Mouse (Mus musculus) C2C12 (cell line): ENCODE data around the gene Lix1. TPM values are rescaled to one million over a fixed set of nuclear protein-coding genes. Genes with fewer than 3 reads are reported as not detected.
A peak's percentile ranks its signal among the peaks of the same experiment; 100 is the strongest.

ENCODE experiments used
- H3K27me3 ChIP-seq: one replicate; pipeline ENCODE4 v1.6.1; 2011; ENCODE audit not compliant: control insufficient read depth, insufficient read depth, insufficient read length
- H3K36me3 ChIP-seq: one replicate; pipeline ENCODE4 v1.6.1; 2011; ENCODE audit not compliant: control insufficient read depth, insufficient read depth
- H3K4me3 ChIP-seq: one replicate; pipeline ENCODE4 v1.5.1; 2011; ENCODE audit warnings: mild to moderate bottlenecking, control low read depth; ENCODE audit not compliant: poor library complexity, insufficient read depth, severe bottlenecking
- H3K79me2 ChIP-seq: one replicate; pipeline ENCODE4 v1.6.1; 2011; ENCODE audit not compliant: control insufficient read depth, insufficient read depth
- H3K79me3 ChIP-seq: one replicate; pipeline ENCODE4 v1.6.1; 2011; ENCODE audit warnings: low read depth, control low read depth
- H3ac ChIP-seq: one replicate; pipeline ENCODE3; 2011; ENCODE audit warnings: low read depth; ENCODE audit not compliant: control insufficient read depth, insufficient read length
- CEBPB ChIP-seq: IDR thresholded peaks from one replicate; pipeline ENCODE4 v1.6.1; 2011; ENCODE audit warnings: low read depth, mild to moderate bottlenecking, control low read depth, moderate library complexity
- CTCF ChIP-seq: IDR thresholded peaks from one replicate; pipeline ENCODE4 v1.5.1; 2011; ENCODE audit not compliant: control insufficient read depth, insufficient read depth, insufficient read length
- FOSL1 ChIP-seq: IDR thresholded peaks from one replicate; pipeline ENCODE4 v1.8.0; 2011; ENCODE audit warnings: mild to moderate bottlenecking, low read length; ENCODE audit not compliant: poor library complexity, insufficient read depth, severe bottlenecking
- MAX ChIP-seq: IDR thresholded peaks from one replicate; pipeline ENCODE4 v1.6.1; 2011; ENCODE audit warnings: mild to moderate bottlenecking, control low read depth
- MYOD1 ChIP-seq: IDR thresholded peaks from one replicate; pipeline ENCODE4 v1.6.1; 2011; ENCODE audit warnings: low read depth; ENCODE audit not compliant: control insufficient read depth, insufficient read length
- MYOG ChIP-seq: IDR thresholded peaks from one replicate; pipeline ENCODE4 v1.6.1; 2011; ENCODE audit not compliant: control insufficient read depth, insufficient read length; ENCODE audit errors: extremely low read depth
- USF1 ChIP-seq: IDR thresholded peaks from one replicate; pipeline ENCODE4 v1.6.1; 2011; ENCODE audit warnings: low read depth, mild to moderate bottlenecking, control low read depth, moderate library complexity
- polyA plus RNA-seq: library from polyadenylated mRNA; unstranded; fragments of >200 nt; fragmentation: generic; extraction: Trizol; gene quantifications from one replicate; pipeline ENCODE4 v1.2.1, GENCODE M21; 2012; ENCODE audit warnings: missing spikeins

The Lix1 gene
- polyA plus RNA-seq, 1 experiment = 2.6 TPM

DNA sequence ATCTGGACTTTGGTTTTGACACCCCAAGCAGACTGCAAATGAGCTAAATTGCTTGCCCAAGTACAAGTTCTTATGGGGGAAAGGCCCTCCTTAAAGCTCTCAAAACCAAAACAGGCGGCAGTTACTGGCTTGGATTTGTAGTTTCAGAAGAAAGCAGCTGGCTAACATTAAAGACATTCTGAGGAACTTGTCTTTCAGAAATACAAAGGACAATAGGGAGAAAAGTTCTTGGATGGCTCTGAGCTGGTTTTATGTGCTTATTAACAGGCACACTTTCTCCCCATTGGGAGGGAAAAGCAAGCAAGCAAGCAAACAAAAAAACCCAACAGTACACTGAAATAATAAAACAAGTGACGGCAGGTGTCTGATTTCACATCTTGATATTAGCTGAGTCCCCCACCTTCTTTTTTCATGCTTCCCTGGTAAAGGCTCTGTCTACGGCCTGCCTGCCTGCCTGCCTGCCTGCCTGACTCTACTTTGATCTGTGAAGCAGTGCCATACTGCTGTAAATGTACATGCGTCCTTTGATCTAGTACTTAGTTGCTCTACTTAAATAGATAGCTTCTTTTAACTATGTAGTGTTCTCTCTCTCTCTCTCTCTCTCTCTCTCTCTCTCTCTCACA is 39.5 kb downstream of the Lix1 start:
- Histone ChIP-seq H3ac (no peak overlapping the region), H3K27me3 (no peaks in the 10 kb centered on the region), H3K79me2 (no peaks in the 10 kb centered on the region), H3K79me3 (no peaks in the 10 kb centered on the region), H3K36me3 (no peaks in the 10 kb centered on the region), H3K4me3 (no peak overlapping the region)
- TF ChIP-seq FOSL1 (no peak), MAX (no peak), USF1 (no peak), CTCF (no peak), MYOG (no peak), CEBPB (no peak), MYOD1 (no peak)

DNA sequence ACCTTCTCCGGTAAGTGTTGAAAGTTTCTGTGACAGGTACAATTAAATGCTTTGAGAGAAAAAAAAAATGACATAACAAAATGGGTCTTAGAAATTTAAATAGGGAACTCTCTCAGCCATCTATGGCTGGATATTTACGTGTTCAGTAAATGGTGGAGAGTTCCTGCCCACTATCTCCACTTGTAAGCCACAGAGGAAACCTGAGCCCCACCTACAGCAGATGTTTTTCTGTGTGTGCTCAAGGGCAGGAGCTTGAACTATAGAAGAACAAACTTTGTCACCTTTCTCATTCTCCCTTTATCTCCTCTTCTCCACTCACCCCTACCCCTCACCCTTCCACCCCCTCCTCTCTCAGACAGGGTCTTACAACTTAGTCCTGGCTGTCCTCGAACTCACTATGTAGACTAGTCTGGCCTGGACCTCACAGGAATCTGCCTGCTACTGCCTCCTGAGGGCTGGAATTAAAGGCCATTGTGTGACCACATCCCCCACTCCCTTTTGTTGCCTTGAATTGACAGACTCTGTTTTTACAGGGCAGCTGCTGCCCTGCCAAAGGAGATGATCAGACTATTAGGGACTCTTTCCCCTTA is 41.9 kb downstream of the Lix1 start:
- no peak overlapping the region for H3K4me3 ChIP-seq
- H3K36me3 ChIP-seq = no peaks in the 10 kb centered on the region
- H3ac ChIP-seq = no peak overlapping the region
- no peaks in the 10 kb centered on the region for H3K79me2 ChIP-seq
- no peaks in the 10 kb centered on the region for H3K27me3 ChIP-seq
- H3K79me3 ChIP-seq = no peaks in the 10 kb centered on the region
- TF ChIP-seq FOSL1 (no peak), MYOG (no peak), CEBPB (no peak), CTCF (no peak), MYOD1 (no peak), USF1 (no peak)

DNA sequence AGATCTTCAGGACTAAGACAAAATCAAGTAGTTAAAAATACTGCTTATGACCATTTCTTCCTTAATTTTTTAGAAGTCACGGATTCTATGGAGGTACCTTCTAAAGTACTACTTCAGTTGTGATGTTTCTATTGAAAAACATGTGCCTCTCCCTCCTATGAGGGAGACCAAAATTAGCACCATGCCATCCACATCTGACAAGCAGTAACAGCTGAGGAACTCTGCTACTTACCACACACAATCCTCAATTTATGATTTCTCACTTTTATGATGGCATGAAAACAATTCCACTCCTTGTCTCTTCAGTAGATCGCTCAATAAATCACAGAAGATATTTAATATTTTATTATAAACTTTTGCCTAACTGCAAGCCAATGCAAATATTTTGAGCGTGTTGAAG is 44.2 kb downstream of the Lix1 start:
- H3ac ChIP-seq = no peak overlapping the region
- TF ChIP-seq MYOD1 = peak; percentile 99
- TF ChIP-seq MAX = no peak
- no peak overlapping the region for H3K4me3 ChIP-seq
- no peaks in the 10 kb centered on the region for H3K79me3 ChIP-seq
- H3K79me2 ChIP-seq = no peaks in the 10 kb centered on the region
- H3K27me3 ChIP-seq = no peaks in the 10 kb centered on the region
- H3K36me3 ChIP-seq = no peaks in the 10 kb centered on the region

DNA sequence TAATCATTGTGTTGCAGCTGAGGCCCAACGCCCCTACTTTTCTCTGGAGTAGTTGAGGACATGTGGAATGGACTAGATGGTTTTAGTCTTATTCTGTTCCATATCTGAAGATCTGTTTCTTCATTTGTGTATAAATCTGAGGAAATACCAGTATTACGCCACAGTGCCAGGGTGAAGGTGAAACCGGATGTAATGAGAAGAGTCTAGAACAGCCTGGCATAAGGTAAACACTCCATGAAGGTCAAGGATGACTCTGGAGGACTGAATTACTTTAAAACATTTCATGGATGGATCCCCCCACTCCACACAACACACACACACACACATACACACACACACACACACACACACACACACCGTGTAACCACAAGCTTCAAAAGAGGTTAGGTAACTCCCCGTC is 45.3 kb downstream of the Lix1 start:
- TF ChIP-seq MYOD1 (no peak), MAX (no peak), CEBPB (no peak), USF1 (no peak), MYOG (no peak), CTCF (no peak), FOSL1 (no peak)
- no peaks in the 10 kb centered on the region for H3K27me3 ChIP-seq
- no peak overlapping the region for H3K4me3 ChIP-seq
- H3ac ChIP-seq = no peak overlapping the region
- H3K79me2 ChIP-seq = no peaks in the 10 kb centered on the region
- no peaks in the 10 kb centered on the region for H3K36me3 ChIP-seq
- no peaks in the 10 kb centered on the region for H3K79me3 ChIP-seq

DNA sequence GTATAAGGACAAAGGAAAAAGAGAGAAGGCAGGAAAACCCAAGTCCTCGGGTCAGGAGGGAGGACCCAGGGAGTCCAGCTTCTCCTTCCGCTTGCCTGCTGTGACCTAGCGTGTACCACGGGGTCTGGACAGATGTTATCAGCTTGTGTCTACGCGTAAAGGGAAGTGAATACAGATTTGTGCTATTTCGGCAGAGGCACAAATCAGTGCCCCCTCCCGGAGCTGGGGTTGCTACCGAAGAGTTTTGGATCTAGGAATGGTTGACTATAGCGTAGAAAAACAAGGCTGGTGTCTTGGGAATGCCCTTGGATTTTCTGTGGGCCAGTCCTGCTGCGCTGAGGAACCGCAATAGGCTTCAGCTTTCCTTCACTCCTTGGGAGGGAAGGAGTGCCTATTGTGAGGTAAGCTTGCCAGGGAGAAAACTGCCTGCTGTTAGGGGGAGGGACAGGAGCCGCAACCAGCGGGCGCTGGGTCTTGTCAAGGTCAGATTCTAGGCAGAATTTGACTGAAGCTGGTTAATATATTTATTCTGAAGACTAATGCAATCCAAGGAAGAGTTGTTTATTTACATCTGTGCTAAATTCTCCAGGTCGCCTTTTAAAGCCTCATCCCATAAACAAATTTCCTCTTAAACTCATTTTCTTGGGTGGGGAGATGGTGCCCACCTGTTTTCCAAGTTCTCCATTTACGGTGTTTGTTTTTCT is 46.4 kb downstream of the Lix1 start:
- H3K27me3 ChIP-seq = no peaks in the 10 kb centered on the region
- H3K79me3 ChIP-seq = no peaks in the 10 kb centered on the region
- peak overlapping the region; percentile 65 for H3ac ChIP-seq
- peak; percentile 40 for TF ChIP-seq USF1
- no peak for TF ChIP-seq CTCF
- H3K4me3 ChIP-seq = no peak overlapping the region
- H3K36me3 ChIP-seq = no peaks in the 10 kb centered on the region
- no peaks in the 10 kb centered on the region for H3K79me2 ChIP-seq

DNA sequence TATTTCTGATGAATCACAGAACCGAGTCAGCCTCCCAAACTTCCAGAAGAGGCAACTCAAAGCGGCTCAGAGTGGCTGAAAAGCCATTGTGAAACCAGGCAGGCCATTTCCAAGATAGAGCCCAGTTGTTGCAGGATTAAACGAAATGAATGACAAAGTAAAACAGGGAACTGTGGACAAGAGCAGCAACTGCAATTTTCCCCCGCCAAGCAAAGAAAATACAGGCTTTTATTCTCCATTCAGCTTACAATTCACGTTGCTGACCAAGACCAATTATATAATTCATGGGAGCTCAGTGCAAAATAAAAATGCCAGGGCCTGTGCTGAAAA is 46.9 kb downstream of the Lix1 start:
- TF ChIP-seq CTCF (no peak), USF1 (no peak), MAX (no peak), CEBPB (no peak), FOSL1 (no peak), MYOD1 (no peak), MYOG (no peak)
- Histone ChIP-seq H3K4me3 (no peak overlapping the region), H3K36me3 (no peaks in the 10 kb centered on the region), H3K79me2 (no peaks in the 10 kb centered on the region), H3K27me3 (no peaks in the 10 kb centered on the region), H3K79me3 (no peaks in the 10 kb centered on the region), H3ac (no peak overlapping the region)
